Mouse (Mus musculus) small intestine, adult 2 months (tissue): Measurements from ENCODE around the gene Golm1. TPM values are rescaled to one million over a fixed set of nuclear protein-coding genes. Genes with fewer than 3 reads are reported as not detected.

Source experiments
- H3K27ac ChIP-seq: fragments of 200-500 bp; 2 replicates; pipeline ENCODE4 v1.5.1; 2012; ENCODE audit warnings: low read depth, low read length, control low read depth, inconsistent platforms; ENCODE audit not compliant: insufficient read depth
- H3K27me3 ChIP-seq: fragments of 200-500 bp; 2 replicates; pipeline ENCODE4 v1.6.1; 2012; ENCODE audit warnings: mild to moderate bottlenecking, moderate library complexity, low read length, inconsistent platforms; ENCODE audit not compliant: control insufficient read depth, insufficient read depth
- H3K36me3 ChIP-seq: fragments of 200-500 bp; 2 replicates; pipeline ENCODE4 v1.6.1; 2012; ENCODE audit warnings: mild to moderate bottlenecking, low read length, control low read depth, inconsistent platforms; ENCODE audit not compliant: control insufficient read depth, insufficient read depth
- H3K4me1 ChIP-seq: fragments of 200-500 bp; 2 replicates; pipeline ENCODE4 v1.6.1; 2012; ENCODE audit warnings: low read length, inconsistent platforms, mixed read lengths; ENCODE audit not compliant: control insufficient read depth, insufficient read depth, insufficient read length
- H3K4me3 ChIP-seq: fragments of 200-500 bp; 2 replicates; pipeline ENCODE4 v1.5.1; 2012; ENCODE audit warnings: low read depth, mild to moderate bottlenecking, control low read depth, inconsistent platforms, low read length, moderate library complexity
- CTCF ChIP-seq: fragments of 200-500 bp; IDR thresholded peaks from 2 replicates; pipeline ENCODE4 v1.5.1; 2012; ENCODE audit warnings: low read depth, mild to moderate bottlenecking, control low read depth, inconsistent platforms, low read length, moderate library complexity, mixed read lengths; ENCODE audit not compliant: insufficient replicate concordance, insufficient read length; ENCODE audit errors: extremely low read depth
- POLR2A ChIP-seq: fragments of 200-500 bp; IDR thresholded peaks from 2 replicates; pipeline ENCODE4 v1.6.1; 2012; ENCODE audit warnings: low read depth, mild to moderate bottlenecking, control low read depth, inconsistent platforms, low read length, moderate library complexity
- WGBS: fragments of 180-500 bp; shearing (Covaris S2); methylation state at CpG from one replicate; pipeline ENCODE4 v1.1.7; 2018; 5-methylcytosine and 5-hydroxymethylcytosine counted together
- polyA plus RNA-seq: library from polyadenylated mRNA; depleted of rRNA; stranded (reverse); fragments of >200 nt; gene quantifications from 2 replicates; pipeline ENCODE4 v1.2.3, GENCODE M21; 2012

The Golm1 gene
- polyA plus RNA-seq, 1 experiment, result 29.1 TPM

GRCm38 (mm10) chr13:59689843-59690242 is 14.2 kb upstream of the Golm1 start:
- TF ChIP-seq CTCF (no peak), POLR2A (no peak)
- 86% methylated on average over 3 of the region's 3 CpGs for WGBS
- Histone ChIP-seq H3K4me3 (no peak overlapping the region), H3K27ac (no peak overlapping the region), H3K36me3 (no peaks in the 10 kb centered on the region), H3K27me3 (no peaks in the 10 kb centered on the region), H3K4me1 (no peaks in the 10 kb centered on the region)

GRCm38 (mm10) chr13:59689313-59689712 is 13.7 kb upstream of the Golm1 start:
- H3K27ac ChIP-seq, result no peak overlapping the region
- no peak overlapping the region for H3K4me3 ChIP-seq
- H3K4me1 ChIP-seq, result no peaks in the 10 kb centered on the region
- WGBS, result 83% methylated on average over 9 of the region's 9 CpGs
- no peaks in the 10 kb centered on the region for H3K27me3 ChIP-seq
- no peaks in the 10 kb centered on the region for H3K36me3 ChIP-seq
- TF ChIP-seq POLR2A, result no peak
- no peak for TF ChIP-seq CTCF

- TF ChIP-seq POLR2A (no peak), CTCF (no peak)
- Histone ChIP-seq H3K4me1 (no peaks in the 10 kb centered on the region), H3K27me3 (no peaks in the 10 kb centered on the region), H3K4me3 (no peak overlapping the region), H3K36me3 (no peaks in the 10 kb centered on the region), H3K27ac (no peak overlapping the region)
- 68% methylated on average over 13 of the region's 13 CpGs for WGBS
Observed at GRCm38 (mm10) chr13:59688338-59688770, 12.7 kb upstream of the Golm1 start.

- Histone ChIP-seq H3K4me3 (no peak overlapping the region), H3K27ac (no peak overlapping the region), H3K27me3 (no peaks in the 10 kb centered on the region), H3K36me3 (no peaks in the 10 kb centered on the region), H3K4me1 (no peaks in the 10 kb centered on the region)
- WGBS, result 89% methylated on average over 3 of the region's 3 CpGs
- TF ChIP-seq POLR2A, result no peak
- no peak for TF ChIP-seq CTCF
Observed at GRCm38 (mm10) chr13:59685236-59685635, 9.6 kb upstream of the Golm1 start.

- TF ChIP-seq CTCF (no peak), POLR2A (no peak)
- no peak overlapping the region for H3K27ac ChIP-seq
- no peak overlapping the region for H3K4me3 ChIP-seq
- 21% methylated on average over 7 of the region's 7 CpGs for WGBS
- no peaks in the 10 kb centered on the region for H3K27me3 ChIP-seq
- H3K36me3 ChIP-seq, result no peaks in the 10 kb centered on the region
- no peaks in the 10 kb centered on the region for H3K4me1 ChIP-seq
Observed at GRCm38 (mm10) chr13:59682629-59683028, 7.0 kb upstream of the Golm1 start.

- Histone ChIP-seq H3K4me3 (no peak overlapping the region), H3K4me1 (no peaks in the 10 kb centered on the region), H3K27me3 (no peaks in the 10 kb centered on the region), H3K27ac (no peak overlapping the region), H3K36me3 (no peaks in the 10 kb centered on the region)
- TF ChIP-seq CTCF (no peak), POLR2A (no peak)
- 68% methylated on average over 4 of the region's 4 CpGs for whole genome bisulfite sequencing
Observed at GRCm38 (mm10) chr13:59679908-59680307, 4.3 kb upstream of the Golm1 start.

GRCm38 (mm10) chr13:59679306-59679705 is 3.7 kb upstream of the Golm1 start:
- peaks cover under 1% of the 10 kb centered on the region; the same call in 1 of the 2 replicates for H3K4me1 ChIP-seq
- no peak overlapping the region for H3K4me3 ChIP-seq
- 51% methylated on average over 4 of the region's 4 CpGs for WGBS
- TF ChIP-seq POLR2A (no peak), CTCF (no peak)
- no peak overlapping the region for H3K27ac ChIP-seq
- no peaks in the 10 kb centered on the region for H3K36me3 ChIP-seq
- no peaks in the 10 kb centered on the region for H3K27me3 ChIP-seq
